Mouse (Mus musculus) adrenal gland, postnatal 4 days (tissue): ENCODE data around the gene Spcs1. TPM values are rescaled to one million over a fixed set of nuclear protein-coding genes. Genes with fewer than 3 reads are reported as not detected.

Source experiments
- DNase-seq, 2 experiments: peaks; one replicate each; pipeline ENCODE4 v3.0.0; 2021 to 2022; ENCODE audit warnings: low spot score in 2 of 2, mixed read lengths in 2 of 2
- total RNA-seq, 2 experiments: library from RNA; stranded (reverse); gene quantifications; 2 replicates each; pipeline ENCODE4 v1.2.3; 2021

The Spcs1 gene
- total RNA-seq, 2 experiments from 2014 or later = 232 to 265 TPM

DNA sequence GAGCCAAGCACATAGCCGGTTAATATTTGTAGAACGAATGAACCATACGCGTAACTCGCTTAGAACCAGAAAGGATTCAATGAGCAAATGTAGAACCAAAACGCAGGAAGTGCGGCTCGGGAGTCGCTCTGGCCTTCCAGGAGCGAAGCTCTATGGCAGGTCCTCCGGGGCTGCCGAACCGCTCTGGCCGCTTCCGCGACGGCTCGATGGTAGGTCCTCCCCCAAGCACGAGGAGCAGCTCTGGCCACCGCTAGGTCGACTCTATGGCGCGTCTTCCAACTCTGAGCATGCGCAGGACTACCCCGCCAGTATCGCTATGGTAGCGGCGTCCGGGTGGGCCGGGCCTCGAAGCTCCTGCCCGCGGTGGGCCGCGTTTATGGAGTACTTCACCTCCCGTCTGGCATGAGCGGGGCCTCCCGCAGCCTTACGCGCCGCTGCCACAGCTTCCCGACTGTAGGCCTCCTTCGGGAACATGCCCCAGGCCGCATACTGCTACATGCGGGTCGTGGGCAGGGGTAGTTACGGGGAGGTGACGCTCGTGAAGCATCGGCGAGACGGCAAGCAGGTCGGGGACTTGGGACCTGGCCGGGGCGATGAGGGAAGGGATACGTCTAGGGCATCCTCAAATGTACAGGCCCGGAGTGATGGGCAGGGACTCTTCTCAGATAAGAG, 50.2 kb downstream of the Spcs1 start, which contains the start of gene Nek4:
TSS of gene Nek4 (plus strand) at position 224 of the 672 bp plus-strand sequence.
- peak; percentile 82 to 93 for DNase-seq

- no peak for DNase-seq
Measured at GRCm38 (mm10) chr14:30949986-30950385, 51.5 kb downstream of the Spcs1 start.

Other genes starting within 250 kb of the Spcs1 start
- gene Tmem110, start 176.1 kb downstream of the Spcs1 start, total RNA-seq = 10 to 100 TPM; 22.2 to 24.4 TPM
- gene Mustn1, start 122.5 kb downstream of the Spcs1 start, total RNA-seq = 10 to 100 TPM in 1 of 2 experiments, 1 to 10 TPM in 1; 3.8 to 12.1 TPM
- gene Itih4, start 115.2 kb downstream of the Spcs1 start, total RNA-seq = 100 to 1,000 TPM in 1 of 2 experiments, 1 to 10 TPM in 1; 4.4 to 173 TPM
- 100 to 1,000 TPM in 1 of 2 experiments, 1 to 10 TPM in 1; 4.4 to 139 TPM for gene Itih3, start 77.9 kb downstream of the Spcs1 start, total RNA-seq
- 10 to 100 TPM in 1 of 2 experiments, 1 to 10 TPM in 1; 1.3 to 58.7 TPM for gene Itih1, start 58.4 kb downstream of the Spcs1 start, total RNA-seq
- 10 to 100 TPM; 12.4 to 13.8 TPM for gene Nek4, start 50.3 kb downstream of the Spcs1 start, total RNA-seq
- 10 to 100 TPM; 66.0 to 67.0 TPM for gene Glt8d1, start 272 bp downstream of the Spcs1 start, total RNA-seq
- 10 to 100 TPM; 71.4 to 77.5 TPM for gene Pbrm1, start 17.5 kb upstream of the Spcs1 start, total RNA-seq
- 10 to 100 TPM; 85.6 to 98.0 TPM for gene Gnl3, start 17.5 kb upstream of the Spcs1 start, total RNA-seq
- 10 to 100 TPM; 62.0 to 76.4 TPM for gene Smim4, start 127.3 kb upstream of the Spcs1 start, total RNA-seq
- 10 to 100 TPM; 82.1 to 84.4 TPM for gene Nt5dc2, start 129.4 kb upstream of the Spcs1 start, total RNA-seq
- 100 to 1,000 TPM in 1 of 2 experiments, 10 to 100 TPM in 1; 94.1 to 101 TPM for gene Stab1, start 167.0 kb upstream of the Spcs1 start, total RNA-seq
- gene Tnnc1, start 206.6 kb upstream of the Spcs1 start, total RNA-seq = 10 to 100 TPM in 1 of 2 experiments, 1 to 10 TPM in 1; 5.0 to 13.9 TPM
- gene Nisch, start 215.3 kb upstream of the Spcs1 start, total RNA-seq = 100 to 1,000 TPM; 496 to 522 TPM
- 10 to 100 TPM; 12.6 to 20.0 TPM for gene Sema3g, start 216.2 kb upstream of the Spcs1 start, total RNA-seq
- 10 to 100 TPM; 12.4 to 12.6 TPM for gene Phf7, start 249.6 kb upstream of the Spcs1 start, total RNA-seq
- 10 to 100 TPM; 82.9 to 83.7 TPM for gene Bap1, start 249.8 kb upstream of the Spcs1 start, total RNA-seq